Mouse (Mus musculus): ENCODE measurements around the gene Krtap4-6.

DNA sequence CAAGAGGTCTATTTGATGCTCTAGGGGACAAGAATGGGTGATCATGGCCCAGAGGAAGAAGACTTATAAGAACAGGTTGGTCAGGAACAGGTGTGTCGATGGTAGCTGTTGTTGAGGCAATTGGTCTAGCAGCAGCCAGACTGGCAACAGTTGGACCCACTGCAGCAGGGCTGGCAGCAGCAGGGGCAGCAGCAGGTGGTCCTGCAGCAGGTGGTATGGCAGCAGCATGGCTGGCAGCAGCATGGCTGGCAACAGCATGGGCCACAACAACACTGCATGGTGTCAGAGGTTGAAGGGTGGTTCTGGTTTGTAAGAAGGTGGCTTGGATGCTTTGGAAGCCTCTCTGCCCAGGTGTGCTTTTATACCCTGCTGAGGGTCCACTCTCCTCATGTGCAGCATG, 24.7 kb upstream of the Krtap4-6 start, which contains the start of gene Gm14190:
- TF ChIP-seq CTCF (IDR thresholded peaks at IDR 0.05; ENCODE audit: borderline replicate concordance, extremely low read depth, insufficient read depth, insufficient read length) (no peak), POLR2A (IDR thresholded peaks at IDR 0.05; ENCODE audit: borderline replicate concordance, extremely low read depth, insufficient read depth, insufficient read length, poor library complexity, severe bottlenecking) (no peak)

Measured in brain, embryonic 14.5 days (tissue).